Mouse (Mus musculus): Measurements from ENCODE around the gene Clasp1. TPM values are rescaled to one million over a fixed set of nuclear protein-coding genes. Genes with fewer than 3 reads are reported as not detected.
"Not testable (repeated sequence)": the region's sequence is repeated elsewhere in the genome, so short reads cannot be mapped to it uniquely, and the experiment has no call there.

Clasp1 gene
- total RNA-seq, 2 experiments from 2014 or later, result 106 to 109 TPM

GRCm38 (mm10) chr1:118564561-118564960 is 175.7 kb downstream of the Clasp1 start:
- no peak for DNase-seq (ENCODE audit: low spot score in 2 of 2)

- no peak for DNase-seq (ENCODE audit: low spot score in 2 of 2)
These were observed 178.8 kb downstream of the Clasp1 start for GRCm38 (mm10) chr1:118567659-118568058.

GRCm38 (mm10) chr1:118580174-118580702 is 191.4 kb downstream of the Clasp1 start:
- no peak for DNase-seq (ENCODE audit: low spot score in 2 of 2)

- DNase-seq (ENCODE audit: low spot score in 2 of 2), result no peak
These were observed 192.3 kb downstream of the Clasp1 start for GRCm38 (mm10) chr1:118581179-118581578.

GRCm38 (mm10) chr1:118589721-118590120 is 200.9 kb downstream of the Clasp1 start:
- DNase-seq (ENCODE audit: low spot score in 2 of 2), result no peak

GRCm38 (mm10) chr1:118592933-118593332 is 204.1 kb downstream of the Clasp1 start:
- no peak for DNase-seq (ENCODE audit: low spot score in 2 of 2)

GRCm38 (mm10) chr1:118595395-118595794 is 206.5 kb downstream of the Clasp1 start:
- DNase-seq (ENCODE audit: low spot score in 2 of 2), result no peak

GRCm38 (mm10) chr1:118597475-118598213 is 208.8 kb downstream of the Clasp1 start:
- no peak for DNase-seq (ENCODE audit: low spot score in 2 of 2)

GRCm38 (mm10) chr1:118598339-118598738 is 209.5 kb downstream of the Clasp1 start:
- no peak for DNase-seq (ENCODE audit: low spot score in 2 of 2)

- no peak for DNase-seq (ENCODE audit: low spot score in 2 of 2)
These were observed 224.8 kb downstream of the Clasp1 start for GRCm38 (mm10) chr1:118613631-118614183.

- not testable (repeated sequence) for DNase-seq (ENCODE audit: low spot score in 2 of 2)
These were observed 232.2 kb downstream of the Clasp1 start for GRCm38 (mm10) chr1:118621055-118621454.

- DNase-seq (ENCODE audit: low spot score in 2 of 2), result no peak
These were observed 234.0 kb downstream of the Clasp1 start for GRCm38 (mm10) chr1:118622857-118623256.

GRCm38 (mm10) chr1:118625461-118625860 is 236.6 kb downstream of the Clasp1 start:
- no peak for DNase-seq (ENCODE audit: low spot score in 2 of 2)

- no peak for DNase-seq (ENCODE audit: low spot score in 2 of 2)
These were observed 237.1 kb downstream of the Clasp1 start for GRCm38 (mm10) chr1:118625921-118626320.

- DNase-seq (ENCODE audit: low spot score in 2 of 2), result no peak
These were observed 237.6 kb downstream of the Clasp1 start for GRCm38 (mm10) chr1:118626452-118626851.

GRCm38 (mm10) chr1:118627781-118628464 is 239.1 kb downstream of the Clasp1 start, which contains the start of gene Tfcp2l1:
TSS of gene Tfcp2l1 (plus strand) at chr1:118627945.
- DNase-seq (ENCODE audit: low spot score in 2 of 2), result peak; percentile 39 to 44

GRCm38 (mm10) chr1:118633415-118633980 is 244.6 kb downstream of the Clasp1 start:
- DNase-seq (ENCODE audit: low spot score in 2 of 2), result no peak

- DNase-seq (ENCODE audit: low spot score in 2 of 2), result no peak
These were observed 253.6 kb downstream of the Clasp1 start for GRCm38 (mm10) chr1:118642296-118642999.

- no peak for DNase-seq (ENCODE audit: low spot score in 2 of 2)
These were observed 254.5 kb downstream of the Clasp1 start for GRCm38 (mm10) chr1:118643138-118643979.

GRCm38 (mm10) chr1:118645701-118646100 is 256.8 kb downstream of the Clasp1 start:
- DNase-seq (ENCODE audit: low spot score in 2 of 2), result no peak

All from left cerebral cortex, adult 18-20 months (tissue).